Mouse (Mus musculus): Measurements from ENCODE around the gene Ttf1.

- TF ChIP-seq CTCF (IDR thresholded peaks at IDR 0.05; ENCODE audit: extremely low read depth, insufficient read depth, low read length) (no peak), POLR2A (IDR thresholded peaks at IDR 0.05; ENCODE audit: extremely low read depth, insufficient read depth, low read length) (no peak)
Observed at GRCm38 (mm10) chr2:29086026-29086425, 26.0 kb downstream of the Ttf1 start.

All from cortical plate, adult 2 months (tissue).